Mouse (Mus musculus): Measurements from ENCODE around the gene Poc1b.

GRCm38 (mm10) chr10:99211021-99211420, 104.2 kb downstream of the Poc1b start:
- TF ChIP-seq POLR2A (IDR thresholded peaks at IDR 0.05; ENCODE audit: insufficient read depth, low read depth, low read length), result no peak
- no peak for TF ChIP-seq CTCF (IDR thresholded peaks at IDR 0.05)
- no peak for TF ChIP-seq EP300 (IDR thresholded peaks at IDR 0.05; ENCODE audit: insufficient read depth, low read depth, low read length)
